Mouse (Mus musculus): ENCODE measurements around the gene Gm45337. TPM values are rescaled to one million over a fixed set of nuclear protein-coding genes. Genes with fewer than 3 reads are reported as not detected.
"Not testable (repeated sequence)": the region's sequence is repeated elsewhere in the genome, so short reads cannot be mapped to it uniquely, and the experiment has no call there.

Gm45337 gene
- polyA plus RNA-seq, 1 experiment from 2014 or later: not detected

- not testable (repeated sequence) for ATAC-seq (ENCODE audit: low FRiP score, low TSS enrichment); H3K27me3 ChIP-seq (ENCODE audit: control insufficient read depth, insufficient read depth, low read length); H3K4me3 ChIP-seq (ENCODE audit: low read length); H3K36me3 ChIP-seq (ENCODE audit: control insufficient read depth, insufficient read depth, low read length); H3K9ac ChIP-seq (ENCODE audit: low read depth, low read length); H3K9me3 ChIP-seq (ENCODE audit: control insufficient read depth, low read length); H3K27ac ChIP-seq (ENCODE audit: low read depth, low read length); H3K4me1 ChIP-seq (ENCODE audit: control insufficient read depth, insufficient read depth, low read length); H3K4me2 ChIP-seq (replicated peaks; ENCODE audit: low read depth, low read length)
- 54% methylated on average over 2 of the region's 2 CpGs for WGBS
Measured at GRCm38 (mm10) chr7:142157013-142157412, 12.6 kb upstream of the Gm45337 start, which contains the start of gene Gm29735. TSS of gene Gm29735 (minus strand) at chr7:142157113.

- ATAC-seq (ENCODE audit: low FRiP score, low TSS enrichment): no peak
- WGBS: 84% methylated on average over 1 of the region's 1 CpGs
- Histone ChIP-seq H3K36me3 (ENCODE audit: control insufficient read depth, insufficient read depth, low read length) (no peaks in the 10 kb centered on the region), H3K27ac (ENCODE audit: low read depth, low read length) (no peak overlapping the region), H3K9ac (ENCODE audit: low read depth, low read length) (no peak overlapping the region), H3K4me1 (ENCODE audit: control insufficient read depth, insufficient read depth, low read length) (no peaks in the 10 kb centered on the region), H3K4me2 (replicated peaks; ENCODE audit: low read depth, low read length) (no peak overlapping the region), H3K27me3 (ENCODE audit: control insufficient read depth, insufficient read depth, low read length) (no peaks in the 10 kb centered on the region), H3K9me3 (ENCODE audit: control insufficient read depth, low read length) (no peaks in the 10 kb centered on the region), H3K4me3 (ENCODE audit: low read length) (no peak overlapping the region)
Measured at GRCm38 (mm10) chr7:142155308-142155707, 10.9 kb upstream of the Gm45337 start.

- ATAC-seq (ENCODE audit: low FRiP score, low TSS enrichment): no peak
- H3K9me3 ChIP-seq (ENCODE audit: control insufficient read depth, low read length): no peaks in the 10 kb centered on the region
- WGBS: 87% methylated on average over 4 of the region's 4 CpGs
- no peak overlapping the region for H3K4me3 ChIP-seq (ENCODE audit: low read length)
- no peak overlapping the region for H3K27ac ChIP-seq (ENCODE audit: low read depth, low read length)
- no peaks in the 10 kb centered on the region for H3K27me3 ChIP-seq (ENCODE audit: control insufficient read depth, insufficient read depth, low read length)
- no peaks in the 10 kb centered on the region for H3K36me3 ChIP-seq (ENCODE audit: control insufficient read depth, insufficient read depth, low read length)
- no peaks in the 10 kb centered on the region for H3K4me1 ChIP-seq (ENCODE audit: control insufficient read depth, insufficient read depth, low read length)
- H3K4me2 ChIP-seq (replicated peaks; ENCODE audit: low read depth, low read length): no peak overlapping the region
- no peak overlapping the region for H3K9ac ChIP-seq (ENCODE audit: low read depth, low read length)
Measured at GRCm38 (mm10) chr7:142152191-142152590, 7.8 kb upstream of the Gm45337 start.

GRCm38 (mm10) chr7:142148633-142149032 lies 4.2 kb upstream of the Gm45337 start:
- Histone ChIP-seq H3K27ac (ENCODE audit: low read depth, low read length) (no peak overlapping the region), H3K4me1 (ENCODE audit: control insufficient read depth, insufficient read depth, low read length) (no peaks in the 10 kb centered on the region), H3K36me3 (ENCODE audit: control insufficient read depth, insufficient read depth, low read length) (no peaks in the 10 kb centered on the region), H3K27me3 (ENCODE audit: control insufficient read depth, insufficient read depth, low read length) (no peaks in the 10 kb centered on the region), H3K9ac (ENCODE audit: low read depth, low read length) (no peak overlapping the region), H3K4me3 (ENCODE audit: low read length) (no peak overlapping the region), H3K9me3 (ENCODE audit: control insufficient read depth, low read length) (no peaks in the 10 kb centered on the region), H3K4me2 (replicated peaks; ENCODE audit: low read depth, low read length) (no peak overlapping the region)
- no peak for ATAC-seq (ENCODE audit: low FRiP score, low TSS enrichment)

- ATAC-seq (ENCODE audit: low FRiP score, low TSS enrichment): no peak
- Histone ChIP-seq H3K27ac (ENCODE audit: low read depth, low read length) (no peak overlapping the region), H3K4me3 (ENCODE audit: low read length) (no peak overlapping the region), H3K4me1 (ENCODE audit: control insufficient read depth, insufficient read depth, low read length) (no peaks in the 10 kb centered on the region), H3K27me3 (ENCODE audit: control insufficient read depth, insufficient read depth, low read length) (no peaks in the 10 kb centered on the region), H3K36me3 (ENCODE audit: control insufficient read depth, insufficient read depth, low read length) (no peaks in the 10 kb centered on the region), H3K9ac (ENCODE audit: low read depth, low read length) (no peak overlapping the region), H3K9me3 (ENCODE audit: control insufficient read depth, low read length) (no peaks in the 10 kb centered on the region), H3K4me2 (replicated peaks; ENCODE audit: low read depth, low read length) (no peak overlapping the region)
- 3% methylated on average over 1 of the region's 1 CpGs for WGBS
Measured at GRCm38 (mm10) chr7:142146033-142146432, 1.6 kb upstream of the Gm45337 start.

GRCm38 (mm10) chr7:142145413-142145940 lies 1.1 kb upstream of the Gm45337 start:
- Histone ChIP-seq H3K9ac (ENCODE audit: low read depth, low read length) (no peak overlapping the region), H3K9me3 (ENCODE audit: control insufficient read depth, low read length) (no peaks in the 10 kb centered on the region), H3K27ac (ENCODE audit: low read depth, low read length) (no peak overlapping the region), H3K36me3 (ENCODE audit: control insufficient read depth, insufficient read depth, low read length) (no peaks in the 10 kb centered on the region), H3K27me3 (ENCODE audit: control insufficient read depth, insufficient read depth, low read length) (no peaks in the 10 kb centered on the region), H3K4me2 (replicated peaks; ENCODE audit: low read depth, low read length) (no peak overlapping the region), H3K4me3 (ENCODE audit: low read length) (no peak overlapping the region), H3K4me1 (ENCODE audit: control insufficient read depth, insufficient read depth, low read length) (no peaks in the 10 kb centered on the region)
- ATAC-seq (ENCODE audit: low FRiP score, low TSS enrichment): no peak
- WGBS: 40% methylated on average over 4 of the region's 4 CpGs

- H3K4me2 ChIP-seq (replicated peaks; ENCODE audit: low read depth, low read length); H3K27ac ChIP-seq (ENCODE audit: low read depth, low read length); H3K4me3 ChIP-seq (ENCODE audit: low read length); H3K9me3 ChIP-seq (ENCODE audit: control insufficient read depth, low read length); H3K4me1 ChIP-seq (ENCODE audit: control insufficient read depth, insufficient read depth, low read length); ATAC-seq (ENCODE audit: low FRiP score, low TSS enrichment); H3K27me3 ChIP-seq (ENCODE audit: control insufficient read depth, insufficient read depth, low read length); H3K36me3 ChIP-seq (ENCODE audit: control insufficient read depth, insufficient read depth, low read length); H3K9ac ChIP-seq (ENCODE audit: low read depth, low read length): not testable (repeated sequence)
- whole genome bisulfite sequencing: 43% methylated on average over 1 of the region's 1 CpGs
Measured at GRCm38 (mm10) chr7:142143506-142144010, 849 bp downstream of the Gm45337 start.

- no peak for ATAC-seq (ENCODE audit: low FRiP score, low TSS enrichment)
- Histone ChIP-seq H3K4me1 (ENCODE audit: control insufficient read depth, insufficient read depth, low read length) (no peaks in the 10 kb centered on the region), H3K27ac (ENCODE audit: low read depth, low read length) (no peak overlapping the region), H3K27me3 (ENCODE audit: control insufficient read depth, insufficient read depth, low read length) (no peaks in the 10 kb centered on the region), H3K36me3 (ENCODE audit: control insufficient read depth, insufficient read depth, low read length) (no peaks in the 10 kb centered on the region), H3K9me3 (ENCODE audit: control insufficient read depth, low read length) (no peaks in the 10 kb centered on the region), H3K4me3 (ENCODE audit: low read length) (no peak overlapping the region), H3K4me2 (replicated peaks; ENCODE audit: low read depth, low read length) (no peak overlapping the region), H3K9ac (ENCODE audit: low read depth, low read length) (no peak overlapping the region)
- WGBS: 0% methylated on average over 1 of the region's 1 CpGs
Measured at GRCm38 (mm10) chr7:142140696-142141095, 3.7 kb downstream of the Gm45337 start.

- not testable (repeated sequence) for H3K4me3 ChIP-seq (ENCODE audit: low read length); H3K27me3 ChIP-seq (ENCODE audit: control insufficient read depth, insufficient read depth, low read length); ATAC-seq (ENCODE audit: low FRiP score, low TSS enrichment); H3K36me3 ChIP-seq (ENCODE audit: control insufficient read depth, insufficient read depth, low read length); H3K9ac ChIP-seq (ENCODE audit: low read depth, low read length); H3K4me1 ChIP-seq (ENCODE audit: control insufficient read depth, insufficient read depth, low read length); H3K4me2 ChIP-seq (replicated peaks; ENCODE audit: low read depth, low read length); H3K9me3 ChIP-seq (ENCODE audit: control insufficient read depth, low read length); H3K27ac ChIP-seq (ENCODE audit: low read depth, low read length)
- WGBS: 31% methylated on average over 2 of the region's 2 CpGs
Measured at GRCm38 (mm10) chr7:142135934-142136333, 8.5 kb downstream of the Gm45337 start, which contains the start of gene Gm39115. TSS of gene Gm39115 (minus strand) at chr7:142136034.

Measured in kidney, embryonic 14.5 days (tissue).